Mouse (Mus musculus) stomach, postnatal 0 days (tissue): ENCODE measurements around the gene Tbc1d9b. TPM values are rescaled to one million over a fixed set of nuclear protein-coding genes. Genes with fewer than 3 reads are reported as not detected.

Experiments
- ATAC-seq: fragments of 200-750 bp; cut with Nextera tagmentation; 2 replicates; pipeline ENCODE4 v1.8.0; 2017; ENCODE audit not compliant: low FRiP score, low TSS enrichment
- DNase-seq: peaks from one replicate; pipeline ENCODE4 v3.0.0-alpha.2; 2016; ENCODE audit warnings: low spot score
- H3K27ac ChIP-seq: fragments of 300-500 bp; sonication (generic); replicated peaks from 2 replicates; pipeline ENCODE4 v1.5.1; 2014; ENCODE audit warnings: mild to moderate bottlenecking, control low read depth
- H3K27me3 ChIP-seq: fragments of 300-500 bp; sonication (generic); 2 replicates; pipeline ENCODE4 v1.6.1; 2014; ENCODE audit warnings: low read length; ENCODE audit not compliant: control insufficient read depth, insufficient read depth
- H3K36me3 ChIP-seq: fragments of 300-500 bp; sonication (generic); 2 replicates; pipeline ENCODE4 v1.6.1; 2014; ENCODE audit warnings: low read length, mixed read lengths; ENCODE audit not compliant: control insufficient read depth, insufficient read depth
- H3K4me1 ChIP-seq: fragments of 300-500 bp; sonication (generic); replicated peaks from 2 replicates; pipeline ENCODE4 v1.6.1; 2014; ENCODE audit warnings: antibody characterized with exemption; ENCODE audit not compliant: control insufficient read depth, insufficient read depth
- H3K4me2 ChIP-seq: fragments of 300-500 bp; sonication (generic); replicated peaks from 2 replicates; pipeline ENCODE4 v1.6.1; 2014; ENCODE audit warnings: low read depth, mild to moderate bottlenecking, control low read depth, moderate library complexity
- H3K4me3 ChIP-seq: fragments of 300-500 bp; sonication (generic); 2 replicates; pipeline ENCODE4 v1.5.1; 2014; ENCODE audit warnings: low read depth, low read length, control low read depth
- H3K9ac ChIP-seq: fragments of 300-500 bp; sonication (generic); 2 replicates; pipeline ENCODE4 v1.6.1; 2014; ENCODE audit warnings: mild to moderate bottlenecking, low read length, control low read depth, mixed read lengths
- H3K9me3 ChIP-seq: fragments of 300-500 bp; sonication (generic); 2 replicates; pipeline ENCODE4 v1.6.1; 2016; ENCODE audit warnings: low read length; ENCODE audit not compliant: control insufficient read depth
- CTCF ChIP-seq: IDR thresholded peaks from 2 replicates; pipeline ENCODE4 v1.5.1; 2016; ENCODE audit warnings: antibody characterized with exemption, low read depth, mild to moderate bottlenecking, moderate library complexity
- EP300 ChIP-seq: optimal IDR thresholded peaks from 2 replicates; pipeline ENCODE3; 2016; ENCODE audit warnings: antibody characterized with exemption
- WGBS: fragments of 180-500 bp; shearing (Covaris S2); extraction: QIAGEN DNeasy Blood & Tissue Kit; methylation state at CpG from one replicate; pipeline ENCODE4 v1.1.7; 2014; 5-methylcytosine and 5-hydroxymethylcytosine counted together
- polyA plus RNA-seq: library from polyadenylated mRNA; unstranded; fragments of >200 nt; fragmentation: Nextera tagmentation; extraction: Ambion mirVana; gene quantifications from 2 replicates; pipeline ENCODE4 v1.2.1, GENCODE M21; 2015

The Tbc1d9b gene
- polyA plus RNA-seq, 1 experiment from 2014 or later: 13.9 TPM

DNA sequence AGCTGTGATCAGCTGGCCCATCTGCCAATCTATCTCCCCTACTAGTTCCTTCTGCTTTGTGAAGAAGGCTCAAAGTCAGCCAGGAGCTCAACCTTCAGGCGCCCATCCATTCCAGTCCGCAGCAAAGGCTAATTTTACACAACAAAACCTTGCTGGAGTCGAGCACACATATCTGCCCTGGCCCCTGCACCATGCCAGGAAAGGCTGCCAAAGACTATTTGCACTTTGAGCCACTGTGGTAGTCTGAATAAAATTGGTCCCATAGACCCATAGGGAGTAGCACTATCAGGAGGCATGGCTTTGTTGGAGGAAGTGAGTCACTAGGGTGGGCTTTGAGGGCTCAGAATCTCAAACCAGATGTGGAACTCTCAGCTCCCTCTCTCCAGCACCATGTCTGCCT lies 74.2 kb downstream of the Tbc1d9b start:
- Histone ChIP-seq H3K27me3 (no peaks in the 10 kb centered on the region), H3K27ac (no peak overlapping the region)
- no peak for ATAC-seq

GRCm38 (mm10) chr11:50206037-50206436 lies 74.8 kb downstream of the Tbc1d9b start:
- Histone ChIP-seq H3K4me3 (no peak overlapping the region), H3K27me3 (no peaks in the 10 kb centered on the region), H3K4me2 (no peak overlapping the region), H3K36me3 (peaks cover 45% of the 10 kb centered on the region), H3K27ac (no peak overlapping the region), H3K9me3 (no peaks in the 10 kb centered on the region), H3K4me1 (0 out of 2 replicates have a peak, but pooled peaks cover 4% of the 10 kb centered on the region), H3K9ac (no peak overlapping the region)
- no peak for TF ChIP-seq EP300
- TF ChIP-seq CTCF: no peak
- WGBS: 58% methylated on average over 2 of the region's 2 CpGs
- DNase-seq (no peak), ATAC-seq (no peak)

More for the DNA sequence above, 74.2 kb downstream of the Tbc1d9b start:
- H3K9ac ChIP-seq: no peak overlapping the region
- H3K4me2 ChIP-seq: no peak overlapping the region
- peaks cover 50% of the 10 kb centered on the region for H3K36me3 ChIP-seq
- no peak overlapping the region for H3K4me3 ChIP-seq
- WGBS: 84% methylated on average over 3 of the region's 3 CpGs
- TF ChIP-seq EP300 (no peak), CTCF (no peak)
- DNase-seq: no peak
- H3K9me3 ChIP-seq: no peaks in the 10 kb centered on the region
- 0 out of 2 replicates have a peak, but pooled peaks cover 4% of the 10 kb centered on the region for H3K4me1 ChIP-seq

GRCm38 (mm10) chr11:50207344-50207743 lies 76.1 kb downstream of the Tbc1d9b start:
- TF ChIP-seq CTCF: no peak
- no peak for TF ChIP-seq EP300
- DNase-seq (no peak), ATAC-seq (no peak)
- no peak overlapping the region for H3K4me3 ChIP-seq
- no peak overlapping the region for H3K9ac ChIP-seq
- H3K27me3 ChIP-seq: no peaks in the 10 kb centered on the region
- H3K9me3 ChIP-seq: no peaks in the 10 kb centered on the region
- peaks cover 37% of the 10 kb centered on the region for H3K36me3 ChIP-seq
- H3K4me1 ChIP-seq: 0 out of 2 replicates have a peak, but pooled peaks cover 4% of the 10 kb centered on the region
- no peak overlapping the region for H3K4me2 ChIP-seq
- 95% methylated on average over 14 of the region's 14 CpGs for WGBS
- H3K27ac ChIP-seq: no peak overlapping the region

DNA sequence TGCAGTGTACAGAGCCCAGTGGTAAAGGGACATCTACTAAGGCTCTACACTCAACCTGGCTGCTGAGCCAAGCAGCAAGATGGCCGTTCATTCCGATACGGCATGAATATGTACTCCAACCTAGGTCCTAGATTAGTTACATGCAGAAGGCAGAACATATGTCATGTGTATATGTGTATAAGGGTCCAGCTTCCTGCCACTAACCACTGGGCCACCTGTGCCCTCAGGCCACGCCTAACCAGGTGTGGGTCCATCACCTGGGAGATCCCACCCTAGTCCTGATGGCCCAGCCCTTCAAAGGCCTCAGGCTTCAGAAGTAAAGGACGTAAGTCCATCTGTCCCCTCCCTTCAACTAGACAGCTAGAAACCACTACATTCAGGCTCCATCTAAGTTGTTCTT lies 76.8 kb downstream of the Tbc1d9b start:
- Histone ChIP-seq H3K4me1 (peaks cover 8% of the 10 kb centered on the region; the same call in 1 of the 2 replicates), H3K9ac (no peak overlapping the region), H3K27ac (no peak overlapping the region), H3K4me3 (no peak overlapping the region), H3K36me3 (peaks cover 31% of the 10 kb centered on the region), H3K9me3 (no peaks in the 10 kb centered on the region), H3K27me3 (no peaks in the 10 kb centered on the region), H3K4me2 (no peak overlapping the region)
- WGBS: 86% methylated on average over 5 of the region's 5 CpGs
- DNase-seq (no peak), ATAC-seq (no peak)
- TF ChIP-seq EP300: no peak
- no peak for TF ChIP-seq CTCF

DNA sequence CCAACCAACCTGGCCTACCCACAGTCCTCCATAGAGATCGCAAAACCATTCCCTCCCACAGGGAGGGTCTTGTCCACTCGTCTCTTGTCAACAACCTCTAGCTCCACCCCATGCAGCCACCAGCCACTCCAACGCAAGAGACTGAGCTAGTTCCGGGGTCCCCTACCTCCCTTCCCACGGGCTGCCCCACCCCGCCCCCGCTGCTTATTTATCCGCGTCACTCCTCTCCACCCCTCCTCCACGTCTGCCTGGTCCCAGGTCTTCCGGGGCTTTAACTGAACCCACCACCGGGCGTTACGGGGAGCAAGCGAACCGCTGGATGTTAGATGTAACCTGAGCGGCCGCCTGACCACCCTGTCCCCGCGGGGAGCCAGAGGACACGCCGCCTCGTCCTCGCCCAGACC lies 78.9 kb downstream of the Tbc1d9b start:
- WGBS: under 1% methylated on average over 23 of the region's 24 CpGs
- Histone ChIP-seq H3K4me2 (peak overlapping the region; percentile 69), H3K9me3 (no peaks in the 10 kb centered on the region), H3K9ac (peak overlapping the region; percentile 100), H3K27ac (peak overlapping the region; percentile 100), H3K27me3 (no peaks in the 10 kb centered on the region), H3K36me3 (peaks cover 18% of the 10 kb centered on the region), H3K4me3 (peak overlapping the region; percentile 100), H3K4me1 (peaks cover 13% of the 10 kb centered on the region; the same call in 1 of the 2 replicates)
- ATAC-seq (peak; percentile 88), DNase-seq (peak; percentile 96)
- no peak for TF ChIP-seq EP300
- no peak for TF ChIP-seq CTCF

DNA sequence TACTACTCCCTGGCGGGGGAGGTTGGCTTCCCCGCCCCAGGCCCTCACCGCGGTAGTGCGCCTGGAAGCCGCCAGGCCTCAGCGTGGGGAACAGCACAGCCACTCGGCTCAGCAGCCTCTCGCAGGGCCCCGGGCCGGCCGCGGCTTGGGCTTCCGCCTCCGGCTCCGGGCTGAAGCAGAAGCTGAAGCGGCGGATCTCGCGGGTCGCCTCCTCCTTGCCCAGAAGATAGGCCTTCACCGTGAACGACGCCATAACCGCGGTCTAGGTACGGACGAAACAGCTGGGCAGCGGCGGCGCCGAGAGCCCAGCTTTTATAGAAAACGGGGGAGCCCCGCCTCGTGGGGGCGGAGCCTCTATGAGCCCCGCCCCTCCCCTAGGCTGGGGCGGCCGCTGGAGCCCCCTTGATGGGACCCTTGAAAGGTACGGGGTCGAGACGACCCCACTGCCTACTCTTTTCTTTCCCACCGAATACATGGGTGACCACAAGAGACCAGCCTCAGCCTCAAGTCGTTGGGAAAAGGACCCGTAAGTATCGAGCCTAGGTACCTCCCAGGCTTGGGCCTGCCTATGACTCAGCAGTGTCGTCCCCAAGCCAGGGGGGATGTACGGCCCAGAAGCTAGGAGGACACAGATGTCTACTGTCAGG lies 79.4 kb downstream of the Tbc1d9b start, which contains the start of the genes Sqstm1 and Mgat4b:
Sqstm1 (minus strand) TSS at position 323 of the 647 bp plus-strand sequence.
Mgat4b (plus strand) TSS at position 386 of the 647 bp plus-strand sequence.
- H3K27me3 ChIP-seq: no peaks in the 10 kb centered on the region
- DNase-seq (peak; percentile 84), ATAC-seq (peak; percentile 41)
- H3K4me2 ChIP-seq: peak within 1 kb of the TSS; percentile 69
- TF ChIP-seq EP300: peak; percentile 48
- TF ChIP-seq CTCF: peak; percentile 29
- H3K4me3 ChIP-seq: peak within 1 kb of the TSS; percentile 100
- peak within 1 kb of the TSS; percentile 100 for H3K27ac ChIP-seq
- 1% methylated on average over 48 of the region's 48 CpGs for WGBS
- peak within 1 kb of the TSS; percentile 100 for H3K9ac ChIP-seq
- peaks cover 18% of the 10 kb centered on the region for H3K36me3 ChIP-seq
- peaks cover 13% of the 10 kb centered on the region; the same call in 1 of the 2 replicates for H3K4me1 ChIP-seq
- H3K9me3 ChIP-seq: no peaks in the 10 kb centered on the region
